Mouse (Mus musculus) E14TG2a.4 (cell line): ENCODE data around the gene Kdm2b.

ENCODE experiments used
- CTCF ChIP-seq: conservative IDR thresholded peaks from 2 replicates; pipeline ENCODE4 v1.5.1; 2014; ENCODE audit warnings: low read length
- NANOG ChIP-seq: IDR thresholded peaks from 2 replicates; pipeline ENCODE4 v1.6.1; 2014; ENCODE audit warnings: borderline replicate concordance, low read length, mixed read lengths
- POU5F1 ChIP-seq: IDR thresholded peaks from 2 replicates; pipeline ENCODE4 v1.6.1; 2014; ENCODE audit warnings: low read length, borderline replicate concordance

- no peak for TF ChIP-seq CTCF
- no peak for TF ChIP-seq NANOG
- no peak for TF ChIP-seq POU5F1
Observed at GRCm38 (mm10) chr5:122951056-122951912, 38.3 kb downstream of the Kdm2b start.
